Comparison of ENCODE assay signal across 17 mouse cellular contexts in genomic region chr17:28047520-28047919, GRCm38 (mm10). TPM values are rescaled to one million over a fixed set of nuclear protein-coding genes. Genes with fewer than 3 reads are reported as not detected.
"Had no signal": no experiment of that assay in that cellular context is flagged by ENCODE, and none has a peak within 500 bp of the region (broad histone marks: within the 10 kb centered on the region; RNA-seq: fewer than 3 reads in every experiment).

No protein-coding gene starts in this region.

- H3K27ac ChIP-seq: liver, embryonic 13.5 days; liver, embryonic 15.5 days; lung, embryonic 15.5 days; macrophage; stomach, embryonic 15.5 days; stomach, postnatal 0 days had no signal

- H3K9ac ChIP-seq: liver, embryonic 13.5 days; liver, embryonic 15.5 days; liver, postnatal 0 days; lung, embryonic 15.5 days; midbrain, embryonic 12.5 days; midbrain, embryonic 15.5 days; stomach, embryonic 15.5 days had no signal

- H3K4me1 ChIP-seq: liver, embryonic 13.5 days; liver, embryonic 15.5 days; stomach, embryonic 15.5 days had no signal

- H3K9me3 ChIP-seq: liver, embryonic 13.5 days; liver, embryonic 15.5 days; lung, embryonic 15.5 days; megakaryocyte, embryonic 14.5 days; midbrain, embryonic 12.5 days; midbrain, embryonic 15.5 days; stomach, embryonic 15.5 days had no signal

- H3K4me2 ChIP-seq: liver, embryonic 13.5 days; liver, embryonic 15.5 days; lung, embryonic 15.5 days; midbrain, embryonic 12.5 days; midbrain, embryonic 15.5 days; stomach, embryonic 15.5 days had no signal

- H3K4me3 ChIP-seq: liver, embryonic 13.5 days; liver, embryonic 15.5 days; lung, embryonic 15.5 days; megakaryocyte, embryonic 14.5 days; midbrain, embryonic 12.5 days; midbrain, embryonic 15.5 days; stomach, embryonic 15.5 days had no signal

- H3K27me3 ChIP-seq: liver, embryonic 13.5 days; liver, embryonic 15.5 days; lung, embryonic 15.5 days; megakaryocyte, embryonic 14.5 days; midbrain, embryonic 12.5 days; midbrain, embryonic 15.5 days; stomach, embryonic 15.5 days had no signal

- ATAC-seq: liver, postnatal 0 days had no signal

- DNase-seq: liver, embryonic 13.5 days; liver, postnatal 0 days; lung, adult 2 months; lung, postnatal 10 days; lung, postnatal 36 days; right cerebral cortex, postnatal 14 days; thymus, adult 2 months; thymus, postnatal 25 days; thymus, postnatal 4 days had no signal

RNA-seq across cellular contexts. Expression of gene Tcp11, which starts 32.9 kb away (rescaled TPM):
- polyA plus RNA-seq: macrophage had no signal
